In the genomic region with DNA sequence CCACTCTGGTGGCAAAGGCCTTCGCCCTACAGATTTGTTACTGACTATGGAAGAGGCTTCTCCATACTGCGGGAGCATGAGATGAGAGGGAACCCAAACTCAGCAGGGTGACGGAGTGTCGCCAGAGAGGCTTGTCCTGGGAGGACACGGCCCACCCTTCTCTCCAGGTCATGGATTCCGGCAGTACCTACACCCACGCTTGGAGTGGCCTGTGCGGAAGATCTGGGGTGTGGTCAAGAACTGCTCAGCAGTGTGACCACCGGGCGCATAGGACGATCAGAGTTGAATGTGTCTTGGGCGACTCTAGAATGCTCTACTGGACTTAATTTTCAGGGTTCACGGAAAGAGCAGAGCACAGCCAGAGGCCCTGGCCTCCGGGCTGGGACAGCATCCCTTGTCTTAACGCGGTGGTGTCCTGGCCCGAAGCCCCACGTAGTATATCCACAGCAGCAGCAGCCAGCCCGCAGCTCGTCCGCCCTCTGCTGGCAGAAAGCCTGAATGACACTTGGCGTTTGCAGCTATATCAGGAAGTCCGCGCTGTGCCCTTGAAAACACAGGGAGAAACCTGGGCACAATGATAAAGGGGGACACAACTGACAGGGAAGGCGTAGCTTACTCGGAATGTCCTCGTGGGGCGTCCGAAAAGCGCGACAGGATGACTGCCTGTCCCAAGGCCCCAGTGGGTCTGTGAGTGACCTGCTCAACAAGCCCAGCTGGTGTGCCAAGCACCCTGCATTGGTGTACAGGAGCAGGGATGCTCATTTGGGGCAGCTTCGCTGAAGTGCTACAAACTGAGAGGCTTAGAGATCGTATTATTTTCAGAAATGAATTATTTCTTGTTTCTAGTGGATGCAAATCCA, we compare ENCODE assay signal across 8 mouse cellular contexts. TPM values are rescaled to one million over a fixed set of nuclear protein-coding genes. Genes with fewer than 3 reads are reported as not detected.
A peak's percentile ranks its signal among the peaks of the same experiment; 100 is the strongest.
DNase-seq lines count a peak whose midpoint lies in the region; ATAC-seq lines count a peak whose summit lies in the region.

No protein-coding gene starts in this region.

- H3K4me3 ChIP-seq in embryonic facial prominence, embryonic 13.5 days, result no peak overlapping the region
- no peak overlapping the region for H3K4me3 ChIP-seq in limb, embryonic 13.5 days
- no peak overlapping the region for H3K4me3 ChIP-seq in midbrain, embryonic 16.5 days (ENCODE audit: low read depth, low read length)

- 29% methylated on average over 33 of the region's 33 CpGs for WGBS in embryonic facial prominence, embryonic 13.5 days
- 31% methylated on average over 33 of the region's 33 CpGs for WGBS in limb, embryonic 13.5 days
- WGBS in midbrain, embryonic 16.5 days, result 30% methylated on average over 33 of the region's 33 CpGs

- peaks cover 11% of the 10 kb centered on the region for H3K4me1 ChIP-seq in embryonic facial prominence, embryonic 13.5 days
- H3K4me1 ChIP-seq in limb, embryonic 13.5 days, result 0 out of 2 replicates have a peak, but pooled peaks cover 7% of the 10 kb centered on the region
- no peaks in the 10 kb centered on the region for H3K4me1 ChIP-seq in midbrain, embryonic 16.5 days (ENCODE audit: control insufficient read depth, insufficient read depth, low read length)

- peak; percentile 45; the same call in 1 of the 2 replicates for ATAC-seq in embryonic facial prominence, embryonic 13.5 days (ENCODE audit: insufficient number of reproducible peaks, insufficient read depth, low FRiP score, low TSS enrichment, low read depth)
- peak; percentile 78 for ATAC-seq in limb, embryonic 13.5 days (ENCODE audit: low FRiP score, low read depth)
- ATAC-seq in midbrain, embryonic 16.5 days, result peak; percentile 90

- H3K4me2 ChIP-seq in embryonic facial prominence, embryonic 13.5 days, result peak overlapping the region; percentile 39
- H3K4me2 ChIP-seq in limb, embryonic 13.5 days (replicated peaks), result peak overlapping the region; percentile 36; the same call in 1 of the 2 replicates
- peak overlapping the region; percentile 24 for H3K4me2 ChIP-seq in midbrain, embryonic 16.5 days (ENCODE audit: low read length)

- no peaks in the 10 kb centered on the region for H3K36me3 ChIP-seq in embryonic facial prominence, embryonic 13.5 days
- no peaks in the 10 kb centered on the region for H3K36me3 ChIP-seq in limb, embryonic 13.5 days
- H3K36me3 ChIP-seq in midbrain, embryonic 16.5 days (ENCODE audit: control insufficient read depth, insufficient read depth, low read length), result no peaks in the 10 kb centered on the region

- DNase-seq in 3T3-L1 (ENCODE audit: low read depth, low spot score), result peak; percentile 79
- DNase-seq in adrenal gland, postnatal 36 days, result peak; percentile 86 to 90
- DNase-seq in heart, adult 9 months (ENCODE audit: low spot score in 2 of 2), result peak; percentile 51 to 74
- peak; percentile 86 for DNase-seq in kidney, adult 9 months
- peak; percentile 70 to 83 for DNase-seq in spleen, postnatal 10 days (ENCODE audit: low spot score in 2 of 2)

- H3K27ac ChIP-seq in embryonic facial prominence, embryonic 13.5 days, result no peak overlapping the region
- H3K27ac ChIP-seq in limb, embryonic 13.5 days, result no peak overlapping the region
- no peak overlapping the region for H3K27ac ChIP-seq in midbrain, embryonic 16.5 days (ENCODE audit: low read length)

- H3K9me3 ChIP-seq in embryonic facial prominence, embryonic 13.5 days, result peaks cover 6% of the 10 kb centered on the region; the same call in 1 of the 2 replicates
- H3K9me3 ChIP-seq in limb, embryonic 13.5 days, result peaks cover 3% of the 10 kb centered on the region; the same call in 1 of the 2 replicates
- no peaks in the 10 kb centered on the region for H3K9me3 ChIP-seq in midbrain, embryonic 16.5 days (replicated peaks; ENCODE audit: control insufficient read depth, low read length, poor library complexity, severe bottlenecking)

- peaks cover 8% of the 10 kb centered on the region for H3K27me3 ChIP-seq in embryonic facial prominence, embryonic 13.5 days
- no peaks in the 10 kb centered on the region for H3K27me3 ChIP-seq in limb, embryonic 13.5 days
- no peaks in the 10 kb centered on the region for H3K27me3 ChIP-seq in midbrain, embryonic 16.5 days (ENCODE audit: control insufficient read depth, insufficient read depth, low read depth, low read length)

- no peak overlapping the region for H3K9ac ChIP-seq in embryonic facial prominence, embryonic 13.5 days
- no peak overlapping the region for H3K9ac ChIP-seq in limb, embryonic 13.5 days
- peak overlapping the region; percentile 23; the same call in 1 of the 2 replicates for H3K9ac ChIP-seq in midbrain, embryonic 16.5 days (ENCODE audit: low read depth, low read length)

RNA-seq across cellular contexts. Expression of a gene that starts 21.2 kb away (rescaled TPM):
- under 1 TPM; 0.82 to 0.89 TPM for total RNA-seq in adrenal gland, postnatal 36 days (2021)
- polyA plus RNA-seq in embryonic facial prominence, embryonic 13.5 days (2015; fragmentation: Nextera tagmentation; extraction: Ambion mirVana), result not detected in 2 replicates
- not detected in 2 replicates for polyA plus RNA-seq in limb, embryonic 13.5 days (2015; fragmentation: Nextera tagmentation; extraction: Ambion mirVana)
- polyA plus RNA-seq in midbrain, embryonic 16.5 days (2015; fragmentation: Nextera tagmentation; extraction: Ambion mirVana), result 0.25 TPM in 1 of 2 replicates, not detected in the other

RNA-seq across cellular contexts. Expression of a gene that starts 42.7 kb away (rescaled TPM):
- total RNA-seq in adrenal gland, postnatal 36 days (2021), result 100 to 1,000 TPM; 116 to 122 TPM
- polyA plus RNA-seq in embryonic facial prominence, embryonic 13.5 days (2015; fragmentation: Nextera tagmentation; extraction: Ambion mirVana), result 120 and 144 TPM in 2 replicates
- polyA plus RNA-seq in limb, embryonic 13.5 days (2015; fragmentation: Nextera tagmentation; extraction: Ambion mirVana), result 135 and 136 TPM in 2 replicates
- polyA plus RNA-seq in midbrain, embryonic 16.5 days (2015; fragmentation: Nextera tagmentation; extraction: Ambion mirVana), result 96.3 and 109 TPM in 2 replicates
